Mouse (Mus musculus) stomach, postnatal 0 days (tissue): Measurements from ENCODE around the gene Enho.

Experiments
- CTCF ChIP-seq: IDR thresholded peaks from 2 replicates; pipeline ENCODE4 v1.5.1; 2016; ENCODE audit warnings: antibody characterized with exemption, low read depth, mild to moderate bottlenecking, moderate library complexity
- EP300 ChIP-seq: optimal IDR thresholded peaks from 2 replicates; pipeline ENCODE3; 2016; ENCODE audit warnings: antibody characterized with exemption

- TF ChIP-seq CTCF = no peak
- TF ChIP-seq EP300 = no peak
These were observed 3.1 kb downstream of the Enho start for GRCm38 (mm10) chr4:41636882-41637635.
